Mouse (Mus musculus): Measurements from ENCODE around the gene Gm14440. TPM values are rescaled to one million over a fixed set of nuclear protein-coding genes. Genes with fewer than 3 reads are reported as not detected.
"Not testable (repeated sequence)": the region's sequence is repeated elsewhere in the genome, so short reads cannot be mapped to it uniquely, and the experiment has no call there.

The Gm14440 gene
- polyA plus RNA-seq (2012; ENCODE audit: insufficient read depth, insufficient read length, missing spikeins): 8.4 and 11.6 TPM in 2 replicates

DNA sequence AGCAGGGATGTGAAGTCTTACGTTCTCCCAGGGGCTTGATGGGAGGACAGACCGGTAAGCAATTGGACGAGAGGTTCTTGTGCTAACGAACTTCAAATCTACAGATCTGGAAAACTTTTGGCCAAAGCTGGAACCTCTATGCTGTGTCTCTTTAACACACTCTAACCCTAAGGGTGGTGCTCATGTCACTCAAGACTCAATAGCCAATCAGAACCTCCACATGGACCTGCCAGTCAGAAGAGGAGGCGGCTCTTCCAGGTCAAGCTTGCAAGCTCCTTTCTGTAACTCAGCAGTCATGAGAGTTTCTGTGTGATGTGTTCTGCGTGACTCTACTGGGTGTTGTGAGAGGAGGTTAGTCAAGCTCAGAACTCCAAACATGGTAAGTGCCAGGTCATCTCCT is at the start of gene Gm14440:
Gene Gm14440, plus strand, starts transcription at position 301 of the 400 bp plus-strand sequence.
- not testable (repeated sequence) for H3K4me1 ChIP-seq (ENCODE audit: control insufficient read depth, insufficient read depth, low read length); H3K4me3 ChIP-seq (ENCODE audit: insufficient read depth, low read length); H3K27ac ChIP-seq (ENCODE audit: insufficient read depth, low read depth, low read length)

Other genes starting within 250 kb of the Gm14440 start
- gene Gm14393, start 207.3 kb upstream of the Gm14440 start, polyA plus RNA-seq (2012; ENCODE audit: insufficient read depth, insufficient read length, missing spikeins): not detected in 2 replicates
- gene Gm14399, start 133.1 kb upstream of the Gm14440 start, polyA plus RNA-seq (2012; ENCODE audit: insufficient read depth, insufficient read length, missing spikeins): 9.1 and 24.8 TPM in 2 replicates
- gene Gm14443, start 99.3 kb upstream of the Gm14440 start, polyA plus RNA-seq (2012; ENCODE audit: insufficient read depth, insufficient read length, missing spikeins): 0.43 and 0.74 TPM in 2 replicates
- gene Gm14391, start 68.2 kb upstream of the Gm14440 start, polyA plus RNA-seq (2012; ENCODE audit: insufficient read depth, insufficient read length, missing spikeins): 4.0 and 11.9 TPM in 2 replicates
- 32.6 and 33.2 TPM in 2 replicates for gene Gm4631, start 63.1 kb downstream of the Gm14440 start, polyA plus RNA-seq (2012; ENCODE audit: insufficient read depth, insufficient read length, missing spikeins)
- gene Zfp968, start 97.3 kb downstream of the Gm14440 start, polyA plus RNA-seq (2012; ENCODE audit: insufficient read depth, insufficient read length, missing spikeins): 3.2 and 3.9 TPM in 2 replicates
- 2.7 and 4.5 TPM in 2 replicates for gene Gm4724, start 160.7 kb downstream of the Gm14440 start, polyA plus RNA-seq (2012; ENCODE audit: insufficient read depth, insufficient read length, missing spikeins)
- gene Zfp965, start 194.9 kb downstream of the Gm14440 start, polyA plus RNA-seq (2012; ENCODE audit: insufficient read depth, insufficient read length, missing spikeins): 12.8 and 26.8 TPM in 2 replicates

Measured in bone marrow macrophage, adult 2 months (primary cell).